Mouse (Mus musculus): ENCODE results near the gene Lif. TPM values are rescaled to one million over a fixed set of nuclear protein-coding genes. Genes with fewer than 3 reads are reported as not detected.

The Lif gene
- polyA plus RNA-seq, 1 experiment from 2014 or later: 0.04 TPM

- 75% methylated on average over 8 of the region's 8 CpGs for WGBS
- no peaks in the 10 kb centered on the region for H3K9me3 ChIP-seq (replicated peaks)
- H3K9ac ChIP-seq (replicated peaks): no peak overlapping the region
- H3K27ac ChIP-seq (replicated peaks): no peak overlapping the region
- peaks cover 9% of the 10 kb centered on the region; the same call in 1 of the 2 replicates for H3K4me1 ChIP-seq
- no peak overlapping the region for H3K4me3 ChIP-seq (replicated peaks)
- no peaks in the 10 kb centered on the region for H3K27me3 ChIP-seq (replicated peaks)
- H3K36me3 ChIP-seq: no peaks in the 10 kb centered on the region
- no peak for ATAC-seq (ENCODE audit: low FRiP score)
- no peak overlapping the region for H3K4me2 ChIP-seq
Measured at GRCm38 (mm10) chr11:4292224-4292887, 35.0 kb downstream of the Lif start.

DNA sequence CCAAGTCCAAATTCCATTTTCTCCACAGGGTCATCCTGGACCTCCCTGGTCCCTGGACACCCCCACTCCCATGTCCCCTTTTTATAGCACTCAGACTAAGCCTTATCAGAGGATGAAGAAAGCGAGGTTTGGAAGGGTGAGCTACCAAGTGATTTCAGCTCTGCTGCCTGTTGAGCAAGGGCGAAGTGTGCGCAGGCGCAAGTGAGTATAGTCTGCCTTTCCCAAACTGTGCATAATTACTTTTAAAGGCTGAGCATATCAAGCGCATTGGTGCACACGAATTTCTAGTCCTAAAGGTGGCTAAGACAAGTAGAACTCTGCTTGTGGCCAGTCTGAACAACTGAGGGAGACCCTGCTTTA, 35.5 kb downstream of the Lif start:
- H3K27me3 ChIP-seq (replicated peaks): no peaks in the 10 kb centered on the region
- no peaks in the 10 kb centered on the region for H3K36me3 ChIP-seq
- ATAC-seq (ENCODE audit: low FRiP score): no peak
- no peak overlapping the region for H3K4me2 ChIP-seq
- no peak overlapping the region for H3K27ac ChIP-seq (replicated peaks)
- H3K4me3 ChIP-seq (replicated peaks): no peak overlapping the region
- 90% methylated on average over 6 of the region's 6 CpGs for WGBS
- no peak overlapping the region for H3K9ac ChIP-seq (replicated peaks)
- H3K9me3 ChIP-seq (replicated peaks): no peaks in the 10 kb centered on the region
- peaks cover 9% of the 10 kb centered on the region; the same call in 1 of the 2 replicates for H3K4me1 ChIP-seq

DNA sequence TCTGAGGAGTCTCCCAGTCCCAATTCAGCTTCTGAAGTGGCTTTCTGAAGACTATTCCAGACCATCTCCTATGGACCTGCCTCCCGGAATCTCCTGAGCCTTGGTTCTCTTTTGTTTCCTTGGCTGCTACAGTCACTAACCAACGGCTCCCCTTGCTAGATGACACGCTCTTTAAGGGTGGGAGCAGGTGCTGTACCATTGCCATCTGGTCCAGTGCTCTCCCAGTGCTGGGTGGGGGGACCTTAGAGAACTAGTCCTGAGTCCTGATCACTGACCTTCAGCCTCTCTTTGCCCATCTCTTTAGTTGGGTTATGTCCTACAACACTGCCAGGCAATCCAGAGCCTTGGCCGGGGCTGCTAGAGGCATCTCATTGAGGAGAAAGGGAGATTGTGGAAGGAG, 36.1 kb downstream of the Lif start:
- H3K9ac ChIP-seq (replicated peaks): no peak overlapping the region
- H3K27me3 ChIP-seq (replicated peaks): no peaks in the 10 kb centered on the region
- H3K36me3 ChIP-seq: no peaks in the 10 kb centered on the region
- H3K4me1 ChIP-seq: peaks cover 9% of the 10 kb centered on the region; the same call in 1 of the 2 replicates
- H3K27ac ChIP-seq (replicated peaks): no peak overlapping the region
- WGBS: 84% methylated on average over 4 of the region's 4 CpGs
- no peak overlapping the region for H3K4me3 ChIP-seq (replicated peaks)
- no peak overlapping the region for H3K4me2 ChIP-seq
- H3K9me3 ChIP-seq (replicated peaks): no peaks in the 10 kb centered on the region
- no peak for ATAC-seq (ENCODE audit: low FRiP score)

DNA sequence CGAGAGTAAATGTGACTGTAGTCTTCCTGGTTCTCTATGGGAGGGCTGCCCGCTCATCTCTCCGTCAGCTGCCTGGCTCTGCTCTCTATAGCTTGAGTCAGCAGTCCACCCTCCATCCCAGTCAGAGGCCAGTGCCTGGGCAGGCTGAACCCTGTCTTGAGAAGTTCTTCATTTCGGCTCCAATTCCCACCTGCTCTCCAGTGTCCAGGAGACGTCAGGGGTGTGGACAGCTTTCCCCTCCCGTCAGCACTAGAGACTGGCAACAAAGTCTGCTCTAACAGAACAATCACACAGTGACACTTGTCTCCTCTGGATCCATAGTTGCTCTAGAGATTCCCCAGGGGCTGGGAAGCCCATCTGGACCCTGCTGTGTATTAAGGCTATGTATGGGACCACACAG, 36.7 kb downstream of the Lif start:
- no peak overlapping the region for H3K4me2 ChIP-seq
- H3K9me3 ChIP-seq (replicated peaks): no peaks in the 10 kb centered on the region
- H3K27me3 ChIP-seq (replicated peaks): no peaks in the 10 kb centered on the region
- H3K9ac ChIP-seq (replicated peaks): no peak overlapping the region
- H3K36me3 ChIP-seq: no peaks in the 10 kb centered on the region
- no peak overlapping the region for H3K27ac ChIP-seq (replicated peaks)
- ATAC-seq (ENCODE audit: low FRiP score): no peak
- WGBS: 85% methylated on average over 6 of the region's 6 CpGs
- H3K4me1 ChIP-seq: peaks cover 9% of the 10 kb centered on the region; the same call in 1 of the 2 replicates
- H3K4me3 ChIP-seq (replicated peaks): no peak overlapping the region

GRCm38 (mm10) chr11:4294495-4295351, 37.4 kb downstream of the Lif start:
- Histone ChIP-seq H3K27ac (replicated peaks) (no peak overlapping the region), H3K36me3 (no peaks in the 10 kb centered on the region), H3K9me3 (replicated peaks) (no peaks in the 10 kb centered on the region), H3K27me3 (replicated peaks) (no peaks in the 10 kb centered on the region), H3K4me2 (no peak overlapping the region), H3K4me1 (peaks cover 9% of the 10 kb centered on the region; the same call in 1 of the 2 replicates), H3K4me3 (replicated peaks) (no peak overlapping the region), H3K9ac (replicated peaks) (no peak overlapping the region)
- WGBS: 45% methylated on average over 14 of the region's 14 CpGs
- ATAC-seq (ENCODE audit: low FRiP score): no peak

DNA sequence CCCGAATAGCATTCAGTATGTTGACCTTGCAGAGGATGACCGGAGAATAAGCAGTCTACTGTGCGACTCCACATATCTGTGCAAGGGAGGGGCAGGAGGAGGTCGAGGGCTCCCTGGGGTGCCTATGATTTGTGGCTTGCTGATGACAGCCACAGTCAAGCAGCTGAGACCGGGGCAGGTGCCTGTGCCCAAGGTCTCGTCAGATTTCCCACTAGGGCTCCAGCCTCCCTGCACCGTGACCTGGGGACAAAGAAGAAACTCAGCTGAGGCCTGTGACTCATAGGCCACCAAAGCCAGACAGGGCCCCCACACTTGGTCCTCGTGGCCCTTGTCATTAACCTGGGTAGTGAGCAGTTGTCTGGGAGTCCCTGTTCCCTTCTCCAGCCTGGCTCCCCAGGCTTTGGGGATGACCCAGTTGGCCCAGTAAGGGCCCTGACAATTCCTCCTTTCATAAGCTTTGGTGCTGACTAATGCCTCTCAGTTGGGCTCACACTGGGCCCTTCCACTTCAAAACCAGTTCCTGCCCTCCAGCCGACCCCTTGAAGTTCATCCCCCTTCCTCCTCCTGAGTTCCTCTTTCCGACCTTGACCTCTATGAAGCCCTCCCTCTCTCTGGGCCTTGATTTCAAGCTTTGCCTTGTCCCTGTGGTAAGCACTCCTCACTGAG, 39.4 kb downstream of the Lif start:
- Histone ChIP-seq H3K4me3 (replicated peaks) (no peak overlapping the region), H3K9ac (replicated peaks) (no peak overlapping the region), H3K4me2 (no peak overlapping the region), H3K36me3 (no peaks in the 10 kb centered on the region), H3K27ac (replicated peaks) (no peak overlapping the region), H3K9me3 (replicated peaks) (no peaks in the 10 kb centered on the region), H3K27me3 (replicated peaks) (no peaks in the 10 kb centered on the region), H3K4me1 (peaks cover 9% of the 10 kb centered on the region; the same call in 1 of the 2 replicates)
- 49% methylated on average over 10 of the region's 10 CpGs for WGBS
- no peak for ATAC-seq (ENCODE audit: low FRiP score)

DNA sequence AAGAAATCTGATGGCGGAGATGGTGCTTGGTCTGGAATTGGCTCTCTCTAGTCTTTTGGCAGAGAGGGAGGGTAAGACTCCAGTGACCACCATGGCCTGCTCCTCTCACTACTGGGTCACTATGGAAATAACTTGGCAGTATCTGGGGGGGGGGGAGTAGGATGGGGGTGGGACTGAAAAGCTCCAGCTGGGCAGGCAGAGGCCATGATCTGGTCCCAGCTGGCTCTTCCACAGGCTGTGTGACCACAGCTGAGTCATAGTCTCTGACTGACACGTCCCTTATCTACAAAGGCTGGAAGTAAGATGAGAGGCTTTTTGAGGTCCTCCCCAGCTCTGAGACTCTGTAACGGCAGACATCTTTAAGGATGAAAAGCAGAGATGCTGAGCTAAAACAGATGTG, 40.4 kb downstream of the Lif start:
- Histone ChIP-seq H3K4me1 (peaks cover 9% of the 10 kb centered on the region; the same call in 1 of the 2 replicates), H3K27me3 (replicated peaks) (no peaks in the 10 kb centered on the region), H3K27ac (replicated peaks) (no peak overlapping the region), H3K36me3 (no peaks in the 10 kb centered on the region), H3K9ac (replicated peaks) (no peak overlapping the region), H3K9me3 (replicated peaks) (no peaks in the 10 kb centered on the region), H3K4me3 (replicated peaks) (no peak overlapping the region), H3K4me2 (no peak overlapping the region)
- ATAC-seq (ENCODE audit: low FRiP score): no peak
- 78% methylated on average over 3 of the region's 3 CpGs for WGBS

DNA sequence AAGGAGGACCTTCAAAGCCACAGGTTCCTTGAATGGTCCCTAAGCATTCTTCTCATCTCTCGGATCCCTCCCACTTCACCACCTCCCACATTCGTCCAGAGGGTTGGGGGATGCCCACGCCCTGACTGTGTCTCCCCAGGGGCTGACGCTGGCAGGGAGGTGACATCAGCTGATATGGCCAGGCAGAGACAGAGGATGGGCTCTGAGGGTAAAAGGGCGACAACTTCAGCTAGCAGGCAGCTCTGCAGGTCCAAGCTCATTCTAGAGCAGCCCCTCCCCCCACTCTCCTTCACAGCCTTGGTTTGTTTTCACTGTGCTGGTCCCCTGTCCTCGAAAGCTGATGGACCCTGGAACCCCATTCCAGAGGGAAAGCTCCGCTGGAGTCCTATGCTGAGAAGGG, 41.3 kb downstream of the Lif start:
- Histone ChIP-seq H3K4me2 (no peak overlapping the region), H3K4me1 (peaks cover 9% of the 10 kb centered on the region; the same call in 1 of the 2 replicates), H3K9ac (replicated peaks) (no peak overlapping the region), H3K36me3 (no peaks in the 10 kb centered on the region), H3K9me3 (replicated peaks) (no peaks in the 10 kb centered on the region), H3K27me3 (replicated peaks) (no peaks in the 10 kb centered on the region), H3K4me3 (replicated peaks) (no peak overlapping the region), H3K27ac (replicated peaks) (no peak overlapping the region)
- 51% methylated on average over 7 of the region's 7 CpGs for WGBS
- no peak for ATAC-seq (ENCODE audit: low FRiP score)

DNA sequence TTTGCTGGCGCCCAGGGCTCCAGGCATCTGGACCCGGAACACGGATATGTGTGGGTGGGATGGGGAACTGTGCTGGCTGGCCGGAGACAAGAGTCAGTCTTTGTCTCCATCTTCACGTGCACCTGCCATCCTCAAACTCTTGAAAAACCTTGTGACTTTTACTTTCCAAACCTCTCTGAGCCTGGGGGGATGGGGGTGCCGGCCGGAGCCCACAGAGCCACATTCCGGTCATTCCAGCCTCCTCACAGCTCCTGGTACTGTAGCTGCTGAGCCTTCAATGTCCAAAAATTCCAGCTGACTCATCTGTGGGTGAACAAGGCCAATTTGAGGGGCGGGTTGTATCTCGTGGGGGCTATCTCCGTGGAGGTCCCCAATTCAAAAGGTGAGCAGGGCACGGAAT, 41.8 kb downstream of the Lif start:
- Histone ChIP-seq H3K27ac (replicated peaks) (no peak overlapping the region), H3K4me1 (peaks cover 9% of the 10 kb centered on the region; the same call in 1 of the 2 replicates), H3K9me3 (replicated peaks) (no peaks in the 10 kb centered on the region), H3K9ac (replicated peaks) (no peak overlapping the region), H3K4me3 (replicated peaks) (no peak overlapping the region), H3K36me3 (no peaks in the 10 kb centered on the region), H3K27me3 (replicated peaks) (no peaks in the 10 kb centered on the region), H3K4me2 (no peak overlapping the region)
- 68% methylated on average over 12 of the region's 12 CpGs for WGBS
- ATAC-seq (ENCODE audit: low FRiP score): no peak

DNA sequence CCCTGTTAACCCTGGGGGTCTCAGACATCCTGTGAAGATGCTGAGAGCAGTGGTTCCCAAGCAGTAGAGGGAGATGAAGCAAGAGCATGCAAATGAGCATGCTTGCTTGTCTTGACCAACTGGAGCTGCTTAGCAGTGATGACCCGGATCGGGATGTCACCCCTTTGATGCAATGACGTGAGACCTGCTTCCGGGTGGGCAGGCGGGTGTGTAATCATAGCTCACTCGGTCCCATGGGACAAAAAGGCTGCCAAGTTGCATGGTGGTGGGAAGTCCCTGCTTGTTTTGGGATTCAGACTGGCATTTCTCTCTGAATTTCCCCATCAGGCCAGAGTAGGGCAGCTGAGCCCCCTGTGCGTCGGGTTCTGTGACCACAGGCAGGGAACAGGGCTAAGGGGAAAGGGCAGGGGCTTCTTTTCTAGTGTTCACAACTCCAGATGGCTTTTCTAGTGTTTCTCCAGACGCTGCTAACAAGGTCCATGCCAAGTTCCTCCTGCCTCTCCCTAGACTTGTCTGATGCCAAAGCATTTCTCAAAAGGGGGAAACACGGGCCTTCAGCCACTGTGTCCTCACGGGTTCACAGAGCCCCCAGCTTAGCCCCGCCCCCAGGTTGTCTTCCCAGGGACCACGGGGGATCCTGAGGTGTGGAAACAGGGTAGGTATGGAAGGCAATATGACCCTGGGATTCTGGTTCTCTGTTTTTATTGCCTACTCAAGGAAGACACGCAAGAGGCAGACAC, 42.5 kb downstream of the Lif start:
- no peaks in the 10 kb centered on the region for H3K9me3 ChIP-seq (replicated peaks)
- no peak overlapping the region for H3K4me2 ChIP-seq
- no peak overlapping the region for H3K4me3 ChIP-seq (replicated peaks)
- no peaks in the 10 kb centered on the region for H3K36me3 ChIP-seq
- H3K9ac ChIP-seq (replicated peaks): no peak overlapping the region
- ATAC-seq (ENCODE audit: low FRiP score): no peak
- H3K27ac ChIP-seq (replicated peaks): no peak overlapping the region
- 76% methylated on average over 14 of the region's 14 CpGs for WGBS
- H3K4me1 ChIP-seq: peaks cover 5% of the 10 kb centered on the region; the same call in 1 of the 2 replicates
- H3K27me3 ChIP-seq (replicated peaks): no peaks in the 10 kb centered on the region

GRCm38 (mm10) chr11:4300683-4301082, 43.3 kb downstream of the Lif start:
- Histone ChIP-seq H3K4me2 (no peak overlapping the region), H3K9ac (replicated peaks) (no peak overlapping the region), H3K36me3 (no peaks in the 10 kb centered on the region), H3K27me3 (replicated peaks) (no peaks in the 10 kb centered on the region), H3K4me3 (replicated peaks) (no peak overlapping the region), H3K4me1 (no peaks in the 10 kb centered on the region), H3K27ac (replicated peaks) (no peak overlapping the region), H3K9me3 (replicated peaks) (no peaks in the 10 kb centered on the region)
- ATAC-seq (ENCODE audit: low FRiP score): no peak
- 83% methylated on average over 3 of the region's 3 CpGs for WGBS
